Mouse (Mus musculus) forebrain, embryonic 13.5 days (tissue): ENCODE results near the gene Cuedc1. TPM values are rescaled to one million over a fixed set of nuclear protein-coding genes. Genes with fewer than 3 reads are reported as not detected.
A peak's percentile ranks its signal among the peaks of the same experiment; 100 is the strongest.

Source experiments
- ATAC-seq: fragments of 200-750 bp; cut with Nextera tagmentation; 2 replicates; pipeline ENCODE4 v1.8.0; 2017
- H3K27ac ChIP-seq: fragments of 300-500 bp; sonication (generic); 2 replicates; pipeline ENCODE4 v1.5.1; 2015; ENCODE audit warnings: inconsistent platforms, mild to moderate bottlenecking, moderate library complexity
- H3K27me3 ChIP-seq: fragments of 300-500 bp; sonication (generic); 2 replicates; pipeline ENCODE4 v1.6.1; 2015; ENCODE audit warnings: mild to moderate bottlenecking, inconsistent platforms
- H3K36me3 ChIP-seq: fragments of 300-500 bp; sonication (generic); 2 replicates; pipeline ENCODE4 v1.6.1; 2015; ENCODE audit warnings: mild to moderate bottlenecking, inconsistent platforms; ENCODE audit not compliant: poor library complexity, severe bottlenecking
- H3K4me1 ChIP-seq: fragments of 300-500 bp; sonication (generic); 2 replicates; pipeline ENCODE4 v1.6.1; 2015; ENCODE audit warnings: inconsistent platforms
- H3K4me2 ChIP-seq: fragments of 300-500 bp; sonication (generic); 2 replicates; pipeline ENCODE4 v1.6.1; 2015; ENCODE audit warnings: inconsistent platforms, mild to moderate bottlenecking, moderate library complexity
- H3K4me3 ChIP-seq: fragments of 300-500 bp; sonication (generic); 2 replicates; pipeline ENCODE4 v1.5.1; 2015; ENCODE audit warnings: mild to moderate bottlenecking, inconsistent platforms
- H3K9ac ChIP-seq: fragments of 300-500 bp; sonication (generic); 2 replicates; pipeline ENCODE4 v1.6.1; 2015; ENCODE audit warnings: mild to moderate bottlenecking, inconsistent platforms
- H3K9me3 ChIP-seq: fragments of 300-500 bp; sonication (generic); replicated peaks from 2 replicates; pipeline ENCODE4 v1.6.1; 2016; ENCODE audit warnings: inconsistent platforms
- WGBS: fragments of 180-500 bp; shearing (Covaris S2); methylation state at CpG from one replicate; pipeline ENCODE4 v1.1.7; 2015; 5-methylcytosine and 5-hydroxymethylcytosine counted together
- polyA plus RNA-seq: library from polyadenylated mRNA; unstranded; fragments of >200 nt; fragmentation: Nextera tagmentation; extraction: Ambion mirVana; gene quantifications from 2 replicates; pipeline ENCODE4 v1.2.1, GENCODE M21; 2015

Cuedc1 gene
- polyA plus RNA-seq, 1 experiment from 2014 or later: 37.4 TPM

- WGBS: 66% methylated on average over 5 of the region's 5 CpGs
- Histone ChIP-seq H3K36me3 (0 out of 2 replicates have a peak, but pooled peaks cover 3% of the 10 kb centered on the region), H3K9me3 (no peaks in the 10 kb centered on the region), H3K27ac (no peak overlapping the region), H3K4me1 (peaks cover 18% of the 10 kb centered on the region), H3K4me2 (no peak overlapping the region), H3K9ac (no peak overlapping the region; the same call in 1 of the 2 replicates), H3K4me3 (no peak overlapping the region), H3K27me3 (no peaks in the 10 kb centered on the region)
- no peak for ATAC-seq
These were observed 7.6 kb upstream of the Cuedc1 start for GRCm38 (mm10) chr11:88090293-88090692.

GRCm38 (mm10) chr11:88091949-88092348 is 5.9 kb upstream of the Cuedc1 start:
- Histone ChIP-seq H3K9ac (no peak overlapping the region), H3K27me3 (peaks cover 1% of the 10 kb centered on the region; the same call in 1 of the 2 replicates), H3K36me3 (no peaks in the 10 kb centered on the region), H3K4me3 (no peak overlapping the region), H3K4me2 (no peak overlapping the region), H3K9me3 (no peaks in the 10 kb centered on the region), H3K4me1 (peaks cover 8% of the 10 kb centered on the region), H3K27ac (no peak overlapping the region)
- WGBS: 94% methylated on average over 1 of the region's 1 CpGs
- ATAC-seq: no peak

GRCm38 (mm10) chr11:88097173-88097572 is 685 bp upstream of the Cuedc1 start:
- ATAC-seq: no peak
- Histone ChIP-seq H3K9ac (no peak overlapping the region), H3K4me2 (no peak overlapping the region), H3K27me3 (peaks cover 13% of the 10 kb centered on the region), H3K36me3 (no peaks in the 10 kb centered on the region), H3K4me3 (no peak overlapping the region), H3K9me3 (no peaks in the 10 kb centered on the region), H3K4me1 (peaks cover 33% of the 10 kb centered on the region), H3K27ac (no peak overlapping the region)
- 27% methylated on average over 4 of the region's 4 CpGs for WGBS

- Histone ChIP-seq H3K27ac (peak overlapping the region; percentile 86), H3K27me3 (peaks cover 13% of the 10 kb centered on the region), H3K9ac (peak overlapping the region; percentile 97), H3K4me3 (peak overlapping the region; percentile 84), H3K4me1 (peaks cover 33% of the 10 kb centered on the region), H3K9me3 (no peaks in the 10 kb centered on the region), H3K36me3 (no peaks in the 10 kb centered on the region), H3K4me2 (peak overlapping the region; percentile 82)
- ATAC-seq: peak; percentile 68
- WGBS: 1% methylated on average over 63 of the region's 95 CpGs
These were observed 1.1 kb downstream of the Cuedc1 start for GRCm38 (mm10) chr11:88098787-88099598.

- Histone ChIP-seq H3K27ac (peak overlapping the region; percentile 86), H3K27me3 (peaks cover 13% of the 10 kb centered on the region), H3K4me1 (peaks cover 33% of the 10 kb centered on the region), H3K4me2 (peak overlapping the region; percentile 82), H3K4me3 (peak overlapping the region; percentile 84), H3K36me3 (no peaks in the 10 kb centered on the region), H3K9ac (peak overlapping the region; percentile 97), H3K9me3 (no peaks in the 10 kb centered on the region)
- under 1% methylated on average over 26 of the region's 38 CpGs for WGBS
- peak; percentile 55 for ATAC-seq
These were observed 1.8 kb downstream of the Cuedc1 start for GRCm38 (mm10) chr11:88099599-88100023.

GRCm38 (mm10) chr11:88100170-88100569 is 2.3 kb downstream of the Cuedc1 start:
- Histone ChIP-seq H3K4me3 (peak overlapping the region; percentile 84), H3K27me3 (peaks cover 13% of the 10 kb centered on the region), H3K9ac (peak overlapping the region; percentile 97; the same call in 1 of the 2 replicates), H3K4me2 (peak overlapping the region; percentile 82), H3K27ac (0 out of 2 replicates have a peak overlapping the region, but pooled peaks have one; percentile 20), H3K4me1 (peaks cover 33% of the 10 kb centered on the region), H3K36me3 (no peaks in the 10 kb centered on the region), H3K9me3 (no peaks in the 10 kb centered on the region)
- ATAC-seq: 0 out of 2 replicates have a peak, but pooled peaks have one; percentile 46
- WGBS: 32% methylated on average over 4 of the region's 4 CpGs

- WGBS: 93% methylated on average over 19 of the region's 19 CpGs
- H3K9ac ChIP-seq: no peak overlapping the region
- no peak overlapping the region for H3K27ac ChIP-seq
- H3K9me3 ChIP-seq: no peaks in the 10 kb centered on the region
- no peak overlapping the region for H3K4me2 ChIP-seq
- no peaks in the 10 kb centered on the region for H3K27me3 ChIP-seq
- ATAC-seq: no peak
- no peak overlapping the region for H3K4me3 ChIP-seq
- H3K4me1 ChIP-seq: peaks cover 32% of the 10 kb centered on the region
- H3K36me3 ChIP-seq: no peaks in the 10 kb centered on the region
These were observed 5.5 kb downstream of the Cuedc1 start for GRCm38 (mm10) chr11:88103214-88103941.

- H3K27me3 ChIP-seq: no peaks in the 10 kb centered on the region
These were observed 7.8 kb downstream of the Cuedc1 start for GRCm38 (mm10) chr11:88105494-88106291.

GRCm38 (mm10) chr11:88106292-88106554 is 8.4 kb downstream of the Cuedc1 start:
- Histone ChIP-seq H3K4me2 (no peak overlapping the region), H3K4me1 (peaks cover 18% of the 10 kb centered on the region), H3K27me3 (no peaks in the 10 kb centered on the region), H3K4me3 (no peak overlapping the region), H3K36me3 (no peaks in the 10 kb centered on the region), H3K27ac (no peak overlapping the region), H3K9me3 (no peaks in the 10 kb centered on the region), H3K9ac (no peak overlapping the region)
- WGBS: 89% methylated on average over 8 of the region's 8 CpGs
- ATAC-seq: no peak

More at GRCm38 (mm10) chr11:88105494-88106291, 7.8 kb downstream of the Cuedc1 start:
- Histone ChIP-seq H3K36me3 (no peaks in the 10 kb centered on the region), H3K9me3 (no peaks in the 10 kb centered on the region), H3K4me2 (no peak overlapping the region), H3K4me3 (no peak overlapping the region), H3K9ac (no peak overlapping the region), H3K27ac (no peak overlapping the region), H3K4me1 (peaks cover 23% of the 10 kb centered on the region)
- WGBS: 84% methylated on average over 6 of the region's 6 CpGs
- ATAC-seq: no peak

GRCm38 (mm10) chr11:88107365-88107764 is 9.5 kb downstream of the Cuedc1 start:
- Histone ChIP-seq H3K9ac (no peak overlapping the region), H3K4me2 (no peak overlapping the region), H3K4me3 (no peak overlapping the region), H3K36me3 (no peaks in the 10 kb centered on the region), H3K27ac (no peak overlapping the region), H3K9me3 (no peaks in the 10 kb centered on the region), H3K4me1 (peaks cover 19% of the 10 kb centered on the region; the same call in 1 of the 2 replicates), H3K27me3 (no peaks in the 10 kb centered on the region)
- no peak for ATAC-seq
- WGBS: 80% methylated on average over 4 of the region's 4 CpGs

- Histone ChIP-seq H3K4me1 (peaks cover 38% of the 10 kb centered on the region), H3K9me3 (no peaks in the 10 kb centered on the region)
- ATAC-seq: no peak
These were observed 12.3 kb downstream of the Cuedc1 start for GRCm38 (mm10) chr11:88110031-88110594.

More at GRCm38 (mm10) chr11:88110031-88110594, 12.3 kb downstream of the Cuedc1 start:
- 74% methylated on average over 9 of the region's 9 CpGs for WGBS
- H3K36me3 ChIP-seq: no peaks in the 10 kb centered on the region
- no peak overlapping the region for H3K4me3 ChIP-seq
- H3K4me2 ChIP-seq: no peak overlapping the region
- no peak overlapping the region for H3K27ac ChIP-seq
- no peaks in the 10 kb centered on the region for H3K27me3 ChIP-seq
- H3K9ac ChIP-seq: no peak overlapping the region
